Mouse (Mus musculus) c-Kit-positive CD71-positive TER-119-positive erythroid progenitor cells, embryonic 14.5 days (primary cell): ENCODE measurements around the gene Vamp4.
A peak's percentile ranks its signal among the peaks of the same experiment; 100 is the strongest.

ENCODE experiments used
- DNase-seq: peaks from one replicate; pipeline ENCODE4 v3.0.0-alpha.2; 2013; ENCODE audit warnings: low spot score

Gene Vamp4

GRCm38 (mm10) chr1:162570260-162570748 is at the start of gene Vamp4:
Gene Vamp4 (plus strand): TSS chr1:162570515.
- DNase-seq = peak; percentile 83

GRCm38 (mm10) chr1:162529651-162530050 is 40.7 kb upstream of the Vamp4 start:
- DNase-seq = no peak

DNA sequence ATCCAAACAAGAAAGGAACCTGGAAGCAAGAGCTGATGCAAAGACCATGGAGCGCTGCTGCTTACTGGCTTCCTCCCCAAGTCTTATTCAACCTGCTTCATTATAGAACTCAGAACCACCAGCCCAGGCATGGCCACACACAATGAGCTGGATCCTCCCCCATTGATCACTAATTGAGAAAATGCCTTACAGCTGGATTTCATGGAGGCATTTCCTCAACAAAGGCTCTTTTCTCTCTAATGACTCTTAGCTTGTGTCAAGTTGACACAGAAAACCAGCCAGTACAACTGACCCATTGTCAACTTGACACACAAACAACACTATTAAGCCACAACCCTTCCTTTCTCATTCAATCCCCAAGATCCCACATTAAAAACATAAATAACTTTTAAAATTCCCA is 39.6 kb upstream of the Vamp4 start:
- no peak for DNase-seq

- DNase-seq = no peak
Observed at GRCm38 (mm10) chr1:162531584-162531983, 38.7 kb upstream of the Vamp4 start.

DNA sequence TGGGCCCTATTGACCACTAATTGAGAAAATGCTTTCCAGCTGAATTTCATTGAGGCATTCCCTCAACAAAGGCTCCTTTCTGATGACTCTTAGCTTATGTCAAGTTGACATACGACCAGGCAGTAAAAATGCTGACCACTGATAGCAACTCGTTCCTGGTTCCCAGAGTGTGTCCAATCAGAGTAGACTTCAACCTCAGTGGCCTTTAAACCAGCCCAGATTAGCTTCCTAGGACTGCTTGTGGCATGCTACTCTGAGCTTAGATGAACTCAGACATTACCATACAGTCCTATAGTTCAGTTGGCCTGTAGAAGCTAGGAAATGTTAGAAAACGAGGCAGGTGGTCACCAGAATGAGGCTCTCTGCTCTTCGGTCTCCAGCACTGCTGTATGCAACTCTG is 38.0 kb upstream of the Vamp4 start:
- no peak for DNase-seq

DNA sequence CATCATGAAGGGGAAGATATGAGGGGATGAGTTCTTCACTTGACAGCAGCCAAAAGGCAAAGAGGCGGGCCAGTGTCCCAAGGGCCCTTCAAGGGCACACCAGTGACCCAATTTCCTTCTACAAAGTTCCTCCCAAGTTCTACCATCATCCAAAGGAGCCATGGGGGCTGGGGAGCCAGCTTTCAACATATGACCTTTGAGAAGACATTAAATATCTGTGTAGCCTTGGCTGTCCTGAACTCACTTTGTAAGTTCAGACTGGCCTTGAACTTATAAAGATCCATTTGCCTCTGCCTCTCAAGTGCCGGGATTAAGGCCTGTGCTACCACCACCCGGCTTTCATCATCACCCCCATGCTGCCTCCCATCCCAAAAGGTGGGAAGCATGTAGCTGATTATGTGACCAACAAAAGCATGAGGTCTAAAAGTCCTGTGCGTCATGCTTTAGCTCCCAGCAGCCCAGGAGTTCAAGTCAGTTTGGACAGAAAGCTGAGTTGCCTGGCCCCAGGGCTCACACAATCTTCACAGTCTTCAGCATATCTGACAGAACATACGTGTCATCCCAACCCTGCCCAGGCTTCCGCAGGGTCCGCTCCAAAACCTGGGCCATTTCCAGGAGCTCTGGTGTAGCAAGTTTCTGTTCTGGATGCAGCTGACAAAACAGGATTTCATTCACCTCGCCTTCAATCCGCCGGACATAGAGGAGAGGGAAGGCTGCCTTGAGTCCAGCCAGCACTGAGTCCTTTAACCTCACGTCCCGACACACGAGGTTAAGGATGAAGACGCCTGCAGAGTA is 36.4 kb upstream of the Vamp4 start:
- DNase-seq = no peak

GRCm38 (mm10) chr1:162543231-162543630 is 27.1 kb upstream of the Vamp4 start:
- DNase-seq = no peak

DNA sequence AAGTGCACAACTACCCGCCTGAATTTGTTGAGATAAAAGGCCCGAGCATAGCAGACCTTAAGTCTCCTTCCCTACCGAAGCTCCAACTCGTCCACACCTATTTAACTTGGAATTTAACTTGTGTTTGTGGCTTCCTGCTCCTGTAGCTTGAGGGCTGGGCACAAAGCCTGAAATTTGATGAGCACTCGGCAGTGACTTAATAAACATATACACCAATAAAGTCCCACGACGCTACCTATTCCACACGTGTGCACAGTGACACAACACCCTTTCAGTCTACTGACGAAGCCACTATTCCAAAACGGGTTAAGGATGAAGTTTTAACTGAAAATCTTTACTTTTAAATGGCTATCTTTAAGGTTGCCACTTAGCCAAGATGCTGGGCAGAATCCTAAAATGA is 22.7 kb upstream of the Vamp4 start:
- no peak for DNase-seq

GRCm38 (mm10) chr1:162548016-162548916 is 22.0 kb upstream of the Vamp4 start, which contains the start of gene Mettl13:
Gene Mettl13 (minus strand): TSS chr1:162548551.
- DNase-seq = peak; percentile 90

GRCm38 (mm10) chr1:162548917-162549613 is 21.2 kb upstream of the Vamp4 start:
- DNase-seq = no peak

- peak; percentile 55 for DNase-seq
Observed at GRCm38 (mm10) chr1:162549615-162550283, 20.6 kb upstream of the Vamp4 start.

DNA sequence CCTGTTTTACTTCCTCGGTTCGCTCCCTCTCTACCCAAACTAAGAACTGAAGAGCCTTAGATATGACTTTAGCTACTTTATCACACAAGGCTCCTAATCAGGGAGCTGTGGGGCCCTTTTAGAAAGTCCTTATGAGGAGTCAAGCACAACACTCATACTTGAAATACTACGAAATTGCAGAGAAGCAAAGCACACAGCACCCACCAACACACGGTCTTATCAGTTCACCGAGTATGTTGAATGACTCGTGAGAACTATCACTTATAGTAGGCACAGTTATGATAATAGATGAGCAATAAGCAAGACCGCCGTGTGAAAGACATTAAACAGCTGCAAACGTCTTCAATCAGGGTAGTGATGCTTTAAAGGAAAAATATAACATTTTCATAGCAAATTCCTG is 17.4 kb upstream of the Vamp4 start:
- peak; percentile 38 for DNase-seq

GRCm38 (mm10) chr1:162554193-162554592 is 16.1 kb upstream of the Vamp4 start:
- no peak for DNase-seq

DNA sequence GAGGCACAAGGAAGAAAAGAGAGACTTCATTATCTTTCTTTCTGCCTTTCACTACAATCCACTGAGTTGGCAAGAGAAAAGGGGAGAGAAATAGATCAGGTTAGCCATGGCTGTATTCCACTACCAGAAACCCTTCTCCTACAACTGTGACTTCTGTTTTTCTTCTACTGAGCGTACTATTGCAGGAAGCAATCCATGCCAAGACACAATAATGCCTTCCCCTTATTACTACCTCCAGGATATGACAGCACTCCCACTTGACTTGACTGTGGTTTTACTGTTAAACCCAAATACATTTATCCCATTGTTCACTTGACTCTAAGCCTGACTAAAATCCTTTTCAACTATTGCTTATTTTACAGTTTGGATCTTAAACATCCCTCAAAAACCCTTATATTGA is 7.1 kb upstream of the Vamp4 start:
- DNase-seq = no peak

DNA sequence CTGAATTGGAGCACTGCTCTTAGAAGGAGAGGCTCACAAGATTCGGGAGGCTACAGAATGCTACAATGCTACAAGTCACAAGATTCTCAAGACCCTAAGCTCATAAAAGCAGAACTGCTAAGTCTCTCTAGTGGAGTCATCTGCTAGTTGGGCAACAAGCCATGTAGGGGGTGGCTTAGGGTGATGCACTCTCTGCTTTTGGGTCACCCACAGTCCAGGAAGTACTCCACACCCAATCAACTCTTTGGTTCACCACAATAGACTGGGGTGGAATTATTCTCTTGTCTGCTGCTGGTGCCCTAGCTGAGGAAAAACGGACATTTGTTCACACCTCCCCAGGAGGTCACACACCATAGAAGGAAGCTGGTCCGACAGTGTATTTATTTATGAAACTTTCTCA is 5.3 kb upstream of the Vamp4 start:
- no peak for DNase-seq

DNA sequence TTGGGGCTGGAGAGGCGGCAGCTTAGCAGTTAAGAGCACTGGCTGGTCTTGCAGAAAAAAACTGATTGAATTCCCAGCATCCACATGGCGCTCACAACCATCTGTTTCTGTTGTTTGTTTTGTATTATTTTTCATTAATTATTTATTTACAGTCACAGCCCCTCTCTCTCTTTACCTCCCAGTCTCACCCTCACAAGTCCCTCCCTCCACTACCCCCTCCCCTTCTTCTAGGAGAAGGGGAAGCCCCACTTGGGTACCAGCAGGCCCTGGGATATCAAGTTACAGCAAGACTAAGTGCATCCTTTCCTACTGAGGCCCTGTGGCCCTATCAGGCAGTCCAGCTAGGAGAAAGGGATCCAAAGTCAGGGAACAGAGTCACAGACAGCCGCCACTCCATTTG is 3.0 kb upstream of the Vamp4 start:
- DNase-seq = no peak

DNA sequence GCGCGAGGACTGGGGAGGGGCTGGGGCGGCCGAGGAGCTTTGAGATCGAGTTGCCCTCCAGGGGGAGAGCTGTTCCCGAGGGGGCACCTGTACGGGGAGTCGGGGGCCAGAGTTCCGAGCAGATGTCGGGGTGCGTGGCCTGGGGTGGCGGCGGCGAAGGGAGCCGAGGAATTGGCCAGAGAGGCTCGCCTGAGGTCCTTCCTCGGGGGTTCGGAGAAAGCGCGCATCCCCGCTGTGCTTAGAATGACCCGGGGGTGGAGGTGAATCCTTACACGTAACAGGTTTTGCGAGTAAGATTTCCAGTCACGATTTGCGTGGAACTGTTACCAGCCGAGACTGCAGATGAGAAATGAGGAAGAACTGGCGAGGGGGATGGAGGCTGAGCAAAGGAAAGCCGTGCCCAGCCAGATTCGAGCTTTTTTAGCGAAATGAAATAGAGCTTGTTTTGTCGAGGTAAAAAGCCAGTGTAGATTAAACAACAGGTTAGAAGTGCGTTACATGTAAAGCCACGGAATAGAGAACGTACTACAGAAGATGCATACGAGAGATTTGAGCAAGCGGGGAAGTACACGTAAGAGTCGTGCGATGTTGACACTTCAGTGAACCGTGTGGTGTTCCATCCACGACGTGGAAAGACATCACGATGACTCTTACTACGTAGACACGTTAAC is 751 bp downstream of the Vamp4 start:
- DNase-seq = no peak

DNA sequence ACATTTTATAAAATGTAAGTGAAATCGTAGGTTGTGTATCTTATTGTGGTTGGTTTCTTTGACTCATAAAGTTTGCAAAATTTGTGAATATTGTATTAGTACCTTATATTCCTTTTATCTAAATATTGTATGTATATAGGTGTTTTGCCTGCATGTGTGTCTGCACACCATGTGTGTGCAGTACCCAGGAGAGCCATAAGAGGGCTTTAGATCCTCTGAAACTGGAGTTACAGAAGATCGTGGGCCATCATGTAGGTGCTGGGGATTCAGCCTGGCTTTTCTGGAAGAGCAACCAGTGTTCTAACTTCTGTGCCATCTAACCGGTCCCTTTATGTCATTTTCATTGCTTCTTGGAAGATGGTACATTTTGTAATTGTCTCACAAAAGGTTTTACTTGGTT is 4.8 kb downstream of the Vamp4 start:
- DNase-seq = no peak

- DNase-seq = no peak
Observed at GRCm38 (mm10) chr1:162582884-162583283, 12.6 kb downstream of the Vamp4 start.

DNA sequence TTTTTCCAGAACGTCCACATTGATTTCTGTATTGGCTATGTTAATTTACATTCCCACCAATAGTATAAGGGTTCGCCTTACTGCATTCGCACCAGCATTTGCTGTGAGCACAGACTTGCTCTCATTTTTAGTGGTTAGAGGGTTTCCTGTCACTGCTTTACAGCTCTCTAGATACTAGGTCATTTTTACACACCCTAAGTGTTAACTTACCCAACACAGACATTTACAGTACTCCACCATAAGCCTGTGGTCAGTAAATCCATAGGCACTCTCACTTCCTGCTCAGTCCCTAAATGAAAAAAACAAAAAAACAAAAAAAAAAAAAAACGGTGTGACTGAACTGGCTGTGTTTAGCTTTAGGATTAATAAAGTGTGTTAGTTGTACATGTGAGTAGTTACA is 16.0 kb downstream of the Vamp4 start:
- no peak for DNase-seq

- DNase-seq = no peak
Observed at GRCm38 (mm10) chr1:162588606-162589005, 18.3 kb downstream of the Vamp4 start.
